Mouse (Mus musculus): ENCODE measurements at regions not wholly inside any gene's neighbourhood (a gene's known extent, or its start where the extent isn't known, plus 50 kb on each side); places are given as distances from the start of the nearest gene placed in this dataset.

- no peak for DNase-seq (ENCODE audit: low read depth)
Measured at GRCm38 (mm10) chr11:24226755-24227154, 148.9 kb downstream of the Bcl11a start.

GRCm38 (mm10) chr11:24233376-24233775, 155.5 kb downstream of the Bcl11a start:
- no peak for DNase-seq (ENCODE audit: low read depth)

GRCm38 (mm10) chr11:24233821-24234220, 156.0 kb downstream of the Bcl11a start:
- DNase-seq (ENCODE audit: low read depth), result no peak

GRCm38 (mm10) chr11:24234422-24234821, 156.6 kb downstream of the Bcl11a start:
- no peak for DNase-seq (ENCODE audit: low read depth)

- DNase-seq (ENCODE audit: low read depth), result no peak
Measured at GRCm38 (mm10) chr11:24235326-24235725, 157.5 kb downstream of the Bcl11a start.

GRCm38 (mm10) chr11:24239631-24240030, 161.8 kb downstream of the Bcl11a start:
- DNase-seq (ENCODE audit: low read depth), result no peak

- DNase-seq (ENCODE audit: low read depth), result no peak
Measured at GRCm38 (mm10) chr11:24242096-24242495, 164.2 kb downstream of the Bcl11a start.

GRCm38 (mm10) chr11:24242888-24243287, 165.0 kb downstream of the Bcl11a start:
- DNase-seq (ENCODE audit: low read depth), result no peak

GRCm38 (mm10) chr11:24245390-24245789, 167.5 kb downstream of the Bcl11a start:
- no peak for DNase-seq (ENCODE audit: low read depth)

- no peak for DNase-seq (ENCODE audit: low read depth)
Measured at GRCm38 (mm10) chr11:24246314-24246713, 168.5 kb downstream of the Bcl11a start.

GRCm38 (mm10) chr11:24247285-24247684, 169.4 kb downstream of the Bcl11a start:
- DNase-seq (ENCODE audit: low read depth), result no peak

- DNase-seq (ENCODE audit: low read depth), result no peak
Measured at GRCm38 (mm10) chr11:24251516-24251915, 173.7 kb downstream of the Bcl11a start.

- no peak for DNase-seq (ENCODE audit: low read depth)
Measured at GRCm38 (mm10) chr11:24255201-24256060, 177.6 kb downstream of the Bcl11a start.

GRCm38 (mm10) chr11:24257741-24258140, 179.9 kb downstream of the Bcl11a start:
- no peak for DNase-seq (ENCODE audit: low read depth)

GRCm38 (mm10) chr11:24258340-24258739, 180.5 kb downstream of the Bcl11a start:
- DNase-seq (ENCODE audit: low read depth), result no peak

GRCm38 (mm10) chr11:24259668-24260067, 181.8 kb downstream of the Bcl11a start:
- DNase-seq (ENCODE audit: low read depth), result no peak

- DNase-seq (ENCODE audit: low read depth), result no peak
Measured at GRCm38 (mm10) chr11:24269046-24269445, 191.2 kb downstream of the Bcl11a start.

- no peak for DNase-seq (ENCODE audit: low read depth)
Measured at GRCm38 (mm10) chr11:24281628-24282027, 203.8 kb downstream of the Bcl11a start.

GRCm38 (mm10) chr11:24282556-24282955, 204.7 kb downstream of the Bcl11a start:
- DNase-seq (ENCODE audit: low read depth), result no peak

- no peak for DNase-seq (ENCODE audit: low read depth)
Measured at GRCm38 (mm10) chr11:24286129-24287108, 208.6 kb downstream of the Bcl11a start.

GRCm38 (mm10) chr11:24293209-24293608, 215.4 kb downstream of the Bcl11a start:
- no peak for DNase-seq (ENCODE audit: low read depth)

- DNase-seq (ENCODE audit: low read depth), result no peak
Measured at GRCm38 (mm10) chr11:24293860-24294531, 216.1 kb downstream of the Bcl11a start.
